In the genomic region with DNA sequence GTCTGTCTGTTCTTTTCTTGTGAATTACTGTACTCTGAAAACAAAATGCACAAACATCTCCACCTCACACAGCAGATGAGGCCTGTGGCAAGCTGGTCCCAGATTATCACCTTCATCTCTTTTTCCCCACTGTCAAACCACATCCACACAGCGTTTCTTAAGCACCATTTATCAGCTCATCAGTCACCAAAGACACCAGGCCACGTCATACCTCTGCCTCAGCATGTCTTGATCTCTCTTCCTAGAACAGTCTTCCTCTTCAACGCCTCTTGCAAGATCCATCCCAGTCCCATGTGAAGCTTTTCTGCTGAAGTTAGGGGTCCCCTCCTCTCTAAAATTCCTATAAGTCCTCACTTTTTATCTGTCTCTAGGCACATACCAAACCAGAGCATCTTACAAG, we compare ENCODE assay signal across 29 mouse cellular contexts.
DNase-seq lines count a peak whose midpoint lies in the region; ATAC-seq and TF ChIP-seq lines count a peak whose summit lies in the region.
"Had no signal": no experiment of that assay in that cellular context is flagged by ENCODE, and none has a peak within 500 bp of the region (broad histone marks: within the 10 kb centered on the region; RNA-seq: fewer than 3 reads in every experiment).

No protein-coding gene starts in this region.

- WGBS in forebrain, postnatal 0 days, result 88% methylated on average over 3 of the region's 3 CpGs
- 77% methylated on average over 3 of the region's 3 CpGs for WGBS in forebrain, embryonic 12.5 days

- no peak overlapping the region for H3K9ac ChIP-seq in forebrain, postnatal 0 days
- no peak overlapping the region for H3K9ac ChIP-seq in forebrain, embryonic 12.5 days
- H3K9ac ChIP-seq: embryonic facial prominence, embryonic 13.5 days; heart, embryonic 13.5 days; limb, embryonic 12.5 days; midbrain, embryonic 13.5 days; neural tube, embryonic 13.5 days; stomach, embryonic 15.5 days had no signal

- no peak for TF ChIP-seq CTCF in forebrain, postnatal 0 days (IDR thresholded peaks at IDR 0.05; ENCODE audit: low read depth)

- no peaks in the 10 kb centered on the region for H3K4me1 ChIP-seq in forebrain, postnatal 0 days (ENCODE audit: insufficient read depth)
- H3K4me1 ChIP-seq in forebrain, embryonic 12.5 days, result no peaks in the 10 kb centered on the region
- H3K4me1 ChIP-seq: embryonic facial prominence, embryonic 13.5 days; heart, embryonic 13.5 days; megakaryocyte, embryonic 14.5 days; midbrain, embryonic 13.5 days; stomach, embryonic 15.5 days had no signal

- H3K9me3 ChIP-seq in forebrain, postnatal 0 days (ENCODE audit: low read length), result no peaks in the 10 kb centered on the region
- H3K9me3 ChIP-seq in forebrain, embryonic 12.5 days, result no peaks in the 10 kb centered on the region
- H3K9me3 ChIP-seq: embryonic facial prominence, embryonic 13.5 days; heart, embryonic 13.5 days; limb, embryonic 12.5 days; megakaryocyte, embryonic 14.5 days; midbrain, embryonic 13.5 days; neural tube, embryonic 13.5 days; stomach, embryonic 15.5 days had no signal

- no peaks in the 10 kb centered on the region for H3K36me3 ChIP-seq in forebrain, postnatal 0 days (ENCODE audit: insufficient read depth)
- H3K36me3 ChIP-seq in forebrain, embryonic 12.5 days (replicated peaks), result no peaks in the 10 kb centered on the region
- H3K36me3 ChIP-seq: embryonic facial prominence, embryonic 13.5 days; heart, embryonic 13.5 days; limb, embryonic 12.5 days; midbrain, embryonic 13.5 days; neural tube, embryonic 13.5 days; stomach, embryonic 15.5 days had no signal

- H3K4me3 ChIP-seq in forebrain, postnatal 0 days (ENCODE audit: low read depth, low read length), result no peak overlapping the region
- H3K4me3 ChIP-seq in forebrain, embryonic 12.5 days (replicated peaks), result no peak overlapping the region
- H3K4me3 ChIP-seq: embryonic facial prominence, embryonic 13.5 days; heart, embryonic 13.5 days; layer of hippocampus, adult 2 months; limb, embryonic 12.5 days; megakaryocyte, embryonic 14.5 days; midbrain, embryonic 13.5 days; neural tube, embryonic 13.5 days; stomach, embryonic 15.5 days had no signal

- H3K4me2 ChIP-seq in forebrain, postnatal 0 days (ENCODE audit: low read depth), result no peak overlapping the region
- H3K4me2 ChIP-seq in forebrain, embryonic 12.5 days, result no peak overlapping the region
- H3K4me2 ChIP-seq: embryonic facial prominence, embryonic 13.5 days; heart, embryonic 13.5 days; limb, embryonic 12.5 days; liver, embryonic 11.5 days; midbrain, embryonic 13.5 days; neural tube, embryonic 13.5 days; stomach, embryonic 15.5 days had no signal

- no peak overlapping the region for H3K27ac ChIP-seq in forebrain, postnatal 0 days (ENCODE audit: low read depth, low read length)
- no peak overlapping the region for H3K27ac ChIP-seq in forebrain, embryonic 12.5 days
- H3K27ac ChIP-seq: embryonic facial prominence, embryonic 13.5 days; heart, embryonic 13.5 days; layer of hippocampus, adult 2 months; limb, embryonic 12.5 days; midbrain, embryonic 13.5 days; neural tube, embryonic 13.5 days; stomach, embryonic 15.5 days had no signal

- ATAC-seq in activated CD4-positive, CD25-positive, alpha-beta regulatory T cell, adult 4 months, result peak; percentile 87
- peak; percentile 42; the same call in 1 of the 2 replicates for ATAC-seq in megakaryocyte progenitor cell, adult 5-6 weeks (replicated peaks; ENCODE audit: poor library complexity)
- ATAC-seq in forebrain, postnatal 0 days, result no peak
- no peak for ATAC-seq in forebrain, embryonic 12.5 days (ENCODE audit: low FRiP score)
- ATAC-seq: forebrain, embryonic 14.5 days; midbrain, embryonic 13.5 days; Patski had no signal

- H3K27me3 ChIP-seq in forebrain, postnatal 0 days (ENCODE audit: insufficient read depth, low read length), result no peaks in the 10 kb centered on the region
- no peaks in the 10 kb centered on the region for H3K27me3 ChIP-seq in forebrain, embryonic 12.5 days
- H3K27me3 ChIP-seq: embryonic facial prominence, embryonic 13.5 days; heart, embryonic 13.5 days; limb, embryonic 12.5 days; megakaryocyte, embryonic 14.5 days; midbrain, embryonic 13.5 days; neural tube, embryonic 13.5 days; Patski; stomach, embryonic 15.5 days had no signal

- DNase-seq in thymus, postnatal 25 days, result peak; percentile 9
- no peak for DNase-seq in thymus, postnatal 10 days (ENCODE audit: low spot score in 2 of 2)
- DNase-seq in left cerebral cortex, adult 8-10 months (ENCODE audit: low spot score in 2 of 2), result no peak
- DNase-seq in forebrain, postnatal 0 days, result no peak
- DNase-seq: adrenal gland, adult 8-10 months; cerebellum, adult 2 months; cerebellum, postnatal 25 days; embryo, embryonic 11 days; heart, postnatal 14 days; kidney, adult 8-10 months; kidney, postnatal 14 days; lung, adult 2 months; lung, postnatal 14 days; retina, postnatal 1 day; right cerebral cortex, postnatal 4 days had no signal

Comparison
In these comparisons a context has a peak if more than half of its experiments do, and no peak if none do; other contexts are left out.
1. ATAC-seq: peak in activated CD4-positive, CD25-positive, alpha-beta regulatory T cell, adult 4 months (single experiment) and megakaryocyte progenitor cell, adult 5-6 weeks (single experiment); none in forebrain, postnatal 0 days (single experiment) and forebrain, embryonic 12.5 days (single experiment).